Mouse (Mus musculus) MEL (cell line): ENCODE data around the gene Zfand6.

ENCODE experiments used
- BHLHE40 ChIP-seq: IDR thresholded peaks from 2 replicates; pipeline ENCODE4 v1.6.1; 2012; ENCODE audit warnings: low read depth, mild to moderate bottlenecking, inconsistent platforms, low read length, improper control_type of control experiment, borderline replicate concordance
- CTCF ChIP-seq, 3 experiments: IDR thresholded peaks in 2 of 3; conservative IDR thresholded peaks in 1 of 3; 2 replicates each; pipeline ENCODE4 v1.5.1; 2011 to 2012; ENCODE audit warnings: low read length in 3 of 3, low read depth in 2 of 3, mild to moderate bottlenecking in 2 of 3, improper control_type of control experiment in 1 of 3, inconsistent platforms in 1 of 3, mixed read lengths in 1 of 3, moderate library complexity in 1 of 3; ENCODE audit not compliant: control insufficient read depth in 1 of 3, insufficient read depth in 1 of 3, poor library complexity in 1 of 3, severe bottlenecking in 1 of 3
- ELF1 ChIP-seq: IDR thresholded peaks from 2 replicates; pipeline ENCODE4 v1.6.1; 2014; ENCODE audit warnings: low read depth, mild to moderate bottlenecking, inconsistent platforms, low read length, improper control_type of control experiment, moderate library complexity
- EP300 ChIP-seq, 2 experiments: IDR thresholded peaks; 2 replicates each; pipeline ENCODE4 v1.6.1; 2011; ENCODE audit warnings: improper control_type of control experiment in 2 of 2, low read length in 2 of 2, low read depth in 1 of 2, mild to moderate bottlenecking in 1 of 2
- MAFK ChIP-seq: IDR thresholded peaks from 2 replicates; pipeline ENCODE4 v1.6.1; 2011; ENCODE audit warnings: low read depth, mild to moderate bottlenecking, low read length, improper control_type of control experiment, borderline replicate concordance
- POLR2A ChIP-seq, 2 experiments: IDR thresholded peaks; 2 replicates each; pipeline ENCODE4 v1.6.1; 2011 to 2012; ENCODE audit warnings: low read length in 2 of 2, mild to moderate bottlenecking in 2 of 2, control low read depth in 1 of 2, improper control_type of control experiment in 1 of 2, low read depth in 1 of 2, moderate library complexity in 1 of 2; ENCODE audit not compliant: control insufficient read depth in 1 of 2, insufficient read depth in 1 of 2, poor library complexity in 1 of 2
- POLR2AphosphoS2 ChIP-seq: IDR thresholded peaks from 2 replicates; pipeline ENCODE4 v1.6.1; 2011; ENCODE audit warnings: low read length, improper control_type of control experiment
- RCOR1 ChIP-seq: IDR thresholded peaks from 2 replicates; pipeline ENCODE4 v1.6.1; 2012; ENCODE audit warnings: low read depth, mild to moderate bottlenecking, inconsistent platforms, low read length, improper control_type of control experiment
- SMC3 ChIP-seq: IDR thresholded peaks from 2 replicates; pipeline ENCODE4 v1.6.1; 2011; ENCODE audit warnings: low read depth, low read length, improper control_type of control experiment
- USF2 ChIP-seq, 2 experiments: IDR thresholded peaks; 2 replicates each; pipeline ENCODE4 v1.6.1; 2011 to 2012; ENCODE audit warnings: improper control_type of control experiment in 2 of 2, low read length in 2 of 2, borderline replicate concordance in 1 of 2, inconsistent platforms in 1 of 2, low read depth in 1 of 2, mild to moderate bottlenecking in 1 of 2; ENCODE audit not compliant: insufficient read depth in 1 of 2
- ZMIZ1 ChIP-seq: IDR thresholded peaks from 2 replicates; pipeline ENCODE4 v1.6.1; 2012; ENCODE audit warnings: low read depth, mild to moderate bottlenecking, inconsistent platforms, low read length, improper control_type of control experiment, moderate library complexity
- ZNF384 ChIP-seq: IDR thresholded peaks from 2 replicates; pipeline ENCODE4 v1.6.1; 2012; ENCODE audit warnings: low read depth, mild to moderate bottlenecking, inconsistent platforms, low read length, improper control_type of control experiment

- TF ChIP-seq ZMIZ1 (no peak), CTCF (IDR thresholded peaks at IDR 0.05 in 2 of 3, conservative IDR thresholded peaks at IDR 0.05 in 1 of 3; ENCODE audit: control insufficient read depth in 1 of 3, insufficient read depth in 1 of 3, low read depth in 2 of 3, low read length in 3 of 3, poor library complexity in 1 of 3, severe bottlenecking in 1 of 3) (no peak), EP300 (IDR thresholded peaks at IDR 0.05; ENCODE audit: low read depth in 1 of 2, low read length in 2 of 2) (no peak), ZNF384 (no peak), MAFK (no peak), POLR2AphosphoS2 (no peak), ELF1 (no peak), POLR2A (IDR thresholded peaks at IDR 0.05; ENCODE audit: control insufficient read depth in 1 of 2, insufficient read depth in 1 of 2, low read depth in 1 of 2, low read length in 2 of 2, poor library complexity in 1 of 2) (no peak), USF2 (IDR thresholded peaks at IDR 0.05; ENCODE audit: borderline replicate concordance in 1 of 2, insufficient read depth in 1 of 2, low read depth in 1 of 2, low read length in 2 of 2) (no peak), SMC3 (no peak), BHLHE40 (no peak), RCOR1 (no peak)
Measured at GRCm38 (mm10) chr7:84577034-84577433, 112.7 kb downstream of the Zfand6 start.
